Mouse (Mus musculus): Measurements from ENCODE around the gene Mdm2.
"Not testable (repeated sequence)": the region's sequence is repeated elsewhere in the genome, so short reads cannot be mapped to it uniquely, and the experiment has no call there.

Mdm2 gene

GRCm38 (mm10) chr10:117713466-117713865, 2.9 kb upstream of the Mdm2 start:
- DNase-seq (ENCODE audit: low read depth, low spot score) = no peak

- DNase-seq (ENCODE audit: low read depth, low spot score) = no peak
These were observed 2.3 kb upstream of the Mdm2 start for GRCm38 (mm10) chr10:117712871-117713270.

- no peak for DNase-seq (ENCODE audit: low read depth, low spot score)
These were observed 1.7 kb upstream of the Mdm2 start for GRCm38 (mm10) chr10:117712191-117712754.

- no peak for DNase-seq (ENCODE audit: low read depth, low spot score)
These were observed 850 bp upstream of the Mdm2 start for GRCm38 (mm10) chr10:117711408-117711807.

GRCm38 (mm10) chr10:117709930-117710603, 491 bp downstream of the Mdm2 start:
- peak; percentile 79 for DNase-seq (ENCODE audit: low read depth, low spot score)

- DNase-seq (ENCODE audit: low read depth, low spot score) = peak; percentile 48
These were observed 1.2 kb downstream of the Mdm2 start for GRCm38 (mm10) chr10:117709326-117709830.

GRCm38 (mm10) chr10:117708856-117709255, 1.7 kb downstream of the Mdm2 start:
- no peak for DNase-seq (ENCODE audit: low read depth, low spot score)

- no peak for DNase-seq (ENCODE audit: low read depth, low spot score)
These were observed 2.2 kb downstream of the Mdm2 start for GRCm38 (mm10) chr10:117708376-117708775.

GRCm38 (mm10) chr10:117707114-117707838, 3.3 kb downstream of the Mdm2 start:
- no peak for DNase-seq (ENCODE audit: low read depth, low spot score)

- no peak for DNase-seq (ENCODE audit: low read depth, low spot score)
These were observed 4.1 kb downstream of the Mdm2 start for GRCm38 (mm10) chr10:117706440-117706839.

- DNase-seq (ENCODE audit: low read depth, low spot score) = no peak
These were observed 4.8 kb downstream of the Mdm2 start for GRCm38 (mm10) chr10:117705806-117706205.

GRCm38 (mm10) chr10:117704964-117705335, 5.6 kb downstream of the Mdm2 start:
- no peak for DNase-seq (ENCODE audit: low read depth, low spot score)

GRCm38 (mm10) chr10:117704314-117704963, 6.1 kb downstream of the Mdm2 start:
- DNase-seq (ENCODE audit: low read depth, low spot score) = not testable (repeated sequence)

GRCm38 (mm10) chr10:117703506-117703905, 7.1 kb downstream of the Mdm2 start:
- DNase-seq (ENCODE audit: low read depth, low spot score) = no peak

- DNase-seq (ENCODE audit: low read depth, low spot score) = no peak
These were observed 8.3 kb downstream of the Mdm2 start for GRCm38 (mm10) chr10:117702024-117702833.

GRCm38 (mm10) chr10:117701034-117701829, 9.3 kb downstream of the Mdm2 start:
- DNase-seq (ENCODE audit: low read depth, low spot score) = no peak

GRCm38 (mm10) chr10:117700450-117700849, 10.1 kb downstream of the Mdm2 start:
- DNase-seq (ENCODE audit: low read depth, low spot score) = no peak

- no peak for DNase-seq (ENCODE audit: low read depth, low spot score)
These were observed 10.6 kb downstream of the Mdm2 start for GRCm38 (mm10) chr10:117699914-117700313.

GRCm38 (mm10) chr10:117698313-117699138, 12.0 kb downstream of the Mdm2 start:
- no peak for DNase-seq (ENCODE audit: low read depth, low spot score)
